Comparison of ENCODE assay signal across 10 mouse cellular contexts in genomic region chr10:99285759-99286158, GRCm38 (mm10). TPM values are rescaled to one million over a fixed set of nuclear protein-coding genes. Genes with fewer than 3 reads are reported as not detected.
A peak's percentile ranks its signal among the peaks of the same experiment; 100 is the strongest.
DNase-seq lines count a peak whose midpoint lies in the region; ATAC-seq and TF ChIP-seq lines count a peak whose summit lies in the region.
"Had no signal": no experiment of that assay in that cellular context is flagged by ENCODE, and none has a peak within 500 bp of the region (broad histone marks: within the 10 kb centered on the region; RNA-seq: fewer than 3 reads in every experiment).

No protein-coding gene starts in this region.

- H3K36me3 ChIP-seq in heart, adult 2 months (ENCODE audit: control insufficient read depth, insufficient read depth, low read length) = peaks cover 3% of the 10 kb centered on the region
- H3K36me3 ChIP-seq in neural tube, embryonic 15.5 days = no peaks in the 10 kb centered on the region
- H3K36me3 ChIP-seq in kidney, postnatal 0 days (ENCODE audit: insufficient read depth, low read length) = no peaks in the 10 kb centered on the region
- H3K36me3 ChIP-seq: limb, embryonic 13.5 days had no signal

- no peak for TF ChIP-seq POLR2A in heart, adult 2 months (IDR thresholded peaks at IDR 0.05; ENCODE audit: insufficient read depth, low read depth, low read length)

- H3K4me2 ChIP-seq in neural tube, embryonic 15.5 days = no peak overlapping the region
- no peak overlapping the region for H3K4me2 ChIP-seq in kidney, postnatal 0 days (ENCODE audit: low read length)

- TF ChIP-seq EP300 in heart, adult 2 months (IDR thresholded peaks at IDR 0.05; ENCODE audit: insufficient read depth, low read depth, low read length) = no peak

- intact Hi-C loops in heart, adult 2 months (cut with DNase I) = loop anchor here (5.0 kb wide), 2 partner anchors 42 to 172 kb away; no protein-coding TSS in a partner anchor

- peaks cover 7% of the 10 kb centered on the region for H3K4me1 ChIP-seq in heart, adult 2 months (ENCODE audit: control insufficient read depth, insufficient read depth, low read length)
- peaks cover 6% of the 10 kb centered on the region for H3K4me1 ChIP-seq in neural tube, embryonic 15.5 days
- peaks cover 10% of the 10 kb centered on the region for H3K4me1 ChIP-seq in kidney, postnatal 0 days (replicated peaks; ENCODE audit: insufficient read depth, low read length)

- peak overlapping the region; percentile 40 for H3K27ac ChIP-seq in heart, adult 2 months
- H3K27ac ChIP-seq in neural tube, embryonic 15.5 days (replicated peaks) = no peak overlapping the region
- peak overlapping the region; percentile 61 for H3K27ac ChIP-seq in kidney, postnatal 0 days
- H3K27ac ChIP-seq: limb, embryonic 13.5 days had no signal

- no peaks in the 10 kb centered on the region for H3K9me3 ChIP-seq in neural tube, embryonic 15.5 days (replicated peaks)
- no peaks in the 10 kb centered on the region for H3K9me3 ChIP-seq in kidney, postnatal 0 days (replicated peaks; ENCODE audit: low read length)
- H3K9me3 ChIP-seq: limb, embryonic 13.5 days had no signal

- no peak for TF ChIP-seq CTCF in heart, adult 2 months (IDR thresholded peaks at IDR 0.05)
- no peak for TF ChIP-seq CTCF in kidney, postnatal 0 days (IDR thresholded peaks at IDR 0.05; ENCODE audit: low read depth)

- H3K27me3 ChIP-seq in heart, adult 2 months (ENCODE audit: control insufficient read depth, insufficient read depth, low read length) = no peaks in the 10 kb centered on the region
- H3K27me3 ChIP-seq in neural tube, embryonic 15.5 days (replicated peaks) = 0 out of 2 replicates have a peak, but pooled peaks cover 2% of the 10 kb centered on the region
- H3K27me3 ChIP-seq in kidney, postnatal 0 days (ENCODE audit: insufficient read depth, low read length) = no peaks in the 10 kb centered on the region
- H3K27me3 ChIP-seq: limb, embryonic 13.5 days had no signal

- no peak for DNase-seq in heart, adult 2 months
- no peak for DNase-seq in heart, adult 8-10 months (ENCODE audit: low spot score)
- peak; percentile 62 for DNase-seq in neural tube, embryonic 10.5 days (ENCODE audit: extremely low spot score, low spot score)
- DNase-seq in kidney, postnatal 0 days (ENCODE audit: low spot score) = peak; percentile 90
- DNase-seq in right cerebral cortex, postnatal 25 days = no peak
- DNase-seq in right cerebral cortex, adult 2 months (ENCODE audit: low spot score in 2 of 2) = no peak
- DNase-seq: spleen, adult 18-20 months had no signal

- H3K4me3 ChIP-seq in heart, adult 2 months = no peak overlapping the region
- no peak overlapping the region for H3K4me3 ChIP-seq in neural tube, embryonic 15.5 days (replicated peaks)
- H3K4me3 ChIP-seq in kidney, postnatal 0 days (replicated peaks; ENCODE audit: low read depth, low read length) = no peak overlapping the region
- H3K4me3 ChIP-seq: limb, embryonic 13.5 days had no signal

- no peak for ATAC-seq in neural tube, embryonic 15.5 days (ENCODE audit: low FRiP score)
- ATAC-seq in kidney, postnatal 0 days (replicated peaks; ENCODE audit: low FRiP score, low read depth) = peak; percentile 62; the same call in 1 of the 2 replicates
- no peak for ATAC-seq in megakaryocyte-erythroid progenitor cell, adult 5-6 weeks (replicated peaks; ENCODE audit: low FRiP score, low TSS enrichment, poor library complexity, severe bottlenecking)

- 47% methylated on average over 8 of the region's 8 CpGs for WGBS in heart, adult 2 months
- 19% methylated on average over 8 of the region's 8 CpGs for WGBS in neural tube, embryonic 15.5 days
- WGBS in kidney, postnatal 0 days = 18% methylated on average over 8 of the region's 8 CpGs

- no peaks in the 10 kb centered on the region for H3K79me2 ChIP-seq in heart, adult 2 months (replicated peaks; ENCODE audit: control insufficient read depth, insufficient read depth, low read length)

- no peak overlapping the region; the same call in 1 of the 2 replicates for H3K9ac ChIP-seq in heart, adult 2 months (ENCODE audit: low read depth, low read length)
- H3K9ac ChIP-seq in neural tube, embryonic 15.5 days (replicated peaks) = no peak overlapping the region
- no peak overlapping the region for H3K9ac ChIP-seq in kidney, postnatal 0 days (ENCODE audit: low read depth, low read length)
- H3K9ac ChIP-seq: limb, embryonic 13.5 days had no signal

RNA-seq across cellular contexts. Expression of gene Dusp6, which starts 22.7 kb away (rescaled TPM):
- total RNA-seq in heart, adult 2 months (2021) = 10 to 100 TPM; 15.8 to 21.4 TPM
- 24.8 and 25.6 TPM in 2 replicates for polyA plus RNA-seq in heart, adult 2 months (2012; rRNA removed)
- total RNA-seq in heart, adult 8-10 months (2022) = 10 to 100 TPM; 12.9 to 18.7 (median 15.2) TPM
- polyA plus RNA-seq in neural tube, embryonic 15.5 days (2015; fragmentation: Nextera tagmentation; extraction: Ambion mirVana) = 28.2 and 31.5 TPM in 2 replicates
- polyA plus RNA-seq in kidney, postnatal 0 days (2015; fragmentation: Nextera tagmentation; extraction: Ambion mirVana) = 70.2 and 73.4 TPM in 2 replicates
- 5.4 and 14.8 TPM in 2 replicates for total RNA-seq in megakaryocyte-erythroid progenitor cell, adult 5-6 weeks (2014; fragmentation: Nextera tagmentation)
- 20.6 and 20.9 TPM in 2 replicates for total RNA-seq in megakaryocyte-erythroid progenitor cell, adult 5-6 weeks (2017)

Comparison
In these comparisons a context has a peak if more than half of its experiments do, and no peak if none do; other contexts are left out.
1. DNase-seq: peak in neural tube, embryonic 10.5 days (single experiment) and kidney, postnatal 0 days (single experiment); none in heart, adult 2 months (0 of 2), heart, adult 8-10 months (single experiment), right cerebral cortex, postnatal 25 days (single experiment) and right cerebral cortex, adult 2 months (0 of 2).